Mouse (Mus musculus) adrenal gland, adult 18-20 months (tissue): Measurements from ENCODE around the gene Sgms1. TPM values are rescaled to one million over a fixed set of nuclear protein-coding genes. Genes with fewer than 3 reads are reported as not detected.

ENCODE experiments used
- DNase-seq, 2 experiments: peaks; one replicate each; pipeline ENCODE4 v3.0.0; 2021 to 2022; ENCODE audit warnings: low spot score in 2 of 2
- total RNA-seq, 2 experiments: library from RNA; stranded (reverse); gene quantifications; 1 replicate in 1 of 2; 2 replicates in 1 of 2; pipeline ENCODE4 v1.2.3; 2021

Sgms1 gene
- total RNA-seq, 2 experiments from 2014 or later, result 65.1 to 85.4 TPM

DNA sequence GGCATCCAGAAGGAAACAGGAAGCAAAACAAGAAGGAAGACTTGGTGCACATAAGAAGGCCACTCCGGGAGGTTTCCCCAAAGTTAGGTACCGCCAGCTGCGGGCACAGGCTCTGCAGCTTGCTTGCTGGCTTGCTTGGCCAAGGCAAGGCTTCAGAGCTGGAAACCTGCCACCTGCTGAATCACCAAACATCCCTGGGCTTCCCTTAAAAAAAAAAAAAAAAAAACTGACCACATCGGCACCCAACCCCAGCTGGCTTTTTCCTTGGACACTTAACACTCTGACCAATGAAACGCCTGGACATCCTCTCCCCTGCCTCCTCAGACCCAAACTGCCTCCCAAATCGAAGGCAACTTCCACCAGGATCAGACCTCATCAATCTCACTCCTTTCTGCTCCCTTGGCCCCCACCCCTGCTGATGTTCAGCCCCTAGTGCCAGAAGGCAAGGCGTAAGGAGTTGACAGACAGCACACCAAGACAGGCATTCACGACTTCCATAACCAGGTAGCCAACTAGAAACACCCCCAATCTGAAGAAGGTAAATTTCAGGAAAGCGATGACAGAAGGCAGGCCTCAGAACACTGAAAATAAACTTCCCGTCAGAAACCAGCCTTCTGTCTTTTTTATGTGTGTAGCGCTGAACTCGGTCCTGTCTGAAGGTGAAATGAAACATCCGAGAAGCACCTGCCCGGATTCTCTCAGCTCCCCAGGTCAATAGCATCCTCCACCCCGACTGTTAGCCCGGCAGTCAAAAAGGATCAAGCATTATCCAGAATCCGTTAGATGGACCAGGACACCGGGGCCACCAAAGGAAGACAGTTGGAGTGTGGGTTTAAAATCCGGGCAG, 2.7 kb downstream of the Sgms1 start:
- DNase-seq, result peak; percentile 73 to 80

DNA sequence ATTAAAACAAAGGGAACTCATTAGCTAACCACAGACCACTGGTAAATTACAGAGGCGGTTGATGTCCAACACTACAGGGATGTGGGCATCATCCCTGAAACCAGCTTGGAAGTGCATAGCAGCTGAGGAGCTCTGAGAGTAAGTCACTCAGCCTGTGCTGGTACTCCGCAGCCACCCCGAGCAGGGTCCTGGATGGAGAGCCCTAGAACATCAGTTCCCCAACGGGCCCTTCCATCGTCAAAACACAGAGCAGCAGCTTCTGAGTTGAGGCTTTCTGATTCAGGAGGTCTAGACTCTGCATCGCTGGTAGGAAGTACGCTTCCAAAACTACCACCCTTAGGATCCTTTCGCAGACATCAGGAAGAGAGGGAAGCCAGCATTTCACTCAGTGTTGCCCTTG, 5.8 kb downstream of the Sgms1 start:
- no peak for DNase-seq

DNA sequence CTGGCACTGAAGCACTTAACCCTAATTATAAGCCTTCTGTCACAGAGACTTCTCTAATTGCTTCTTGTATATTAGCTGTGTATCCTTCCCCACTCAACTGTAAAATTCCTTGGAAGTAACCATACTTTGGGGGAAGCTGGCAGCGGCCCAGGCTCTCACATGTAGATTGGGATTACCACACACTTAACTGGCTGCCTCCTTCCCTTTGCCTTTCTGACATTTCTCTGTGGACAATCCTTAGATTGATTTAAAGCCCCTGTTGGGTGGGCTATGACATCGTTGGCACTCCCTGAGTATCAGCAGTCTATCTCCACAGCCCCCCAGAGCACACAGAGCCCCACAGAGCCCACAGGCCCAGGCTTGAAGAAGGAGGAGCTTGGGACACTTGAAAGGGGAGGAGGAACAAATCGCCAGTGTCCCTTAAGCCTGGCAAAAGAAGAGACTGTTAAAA, 8.0 kb downstream of the Sgms1 start:
- DNase-seq, result no peak

DNA sequence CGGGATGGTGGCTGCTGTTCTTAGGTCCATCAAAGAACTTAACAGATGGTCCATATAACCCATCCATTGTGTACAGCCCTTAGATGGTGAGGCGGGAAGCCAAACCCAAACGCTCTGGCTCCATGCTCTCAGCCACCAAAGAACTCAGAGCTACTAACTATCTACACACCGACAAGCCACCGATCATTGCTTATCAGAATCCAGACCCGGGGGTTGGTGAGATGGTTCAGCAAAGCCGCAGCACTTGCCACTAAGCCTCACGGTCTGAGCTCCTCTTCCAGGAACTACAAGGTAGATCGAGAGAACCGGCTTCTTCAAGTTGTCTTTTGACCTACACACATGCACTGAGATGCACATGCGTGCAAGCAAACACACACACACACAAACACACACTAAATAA, 8.8 kb downstream of the Sgms1 start:
- no peak for DNase-seq

DNA sequence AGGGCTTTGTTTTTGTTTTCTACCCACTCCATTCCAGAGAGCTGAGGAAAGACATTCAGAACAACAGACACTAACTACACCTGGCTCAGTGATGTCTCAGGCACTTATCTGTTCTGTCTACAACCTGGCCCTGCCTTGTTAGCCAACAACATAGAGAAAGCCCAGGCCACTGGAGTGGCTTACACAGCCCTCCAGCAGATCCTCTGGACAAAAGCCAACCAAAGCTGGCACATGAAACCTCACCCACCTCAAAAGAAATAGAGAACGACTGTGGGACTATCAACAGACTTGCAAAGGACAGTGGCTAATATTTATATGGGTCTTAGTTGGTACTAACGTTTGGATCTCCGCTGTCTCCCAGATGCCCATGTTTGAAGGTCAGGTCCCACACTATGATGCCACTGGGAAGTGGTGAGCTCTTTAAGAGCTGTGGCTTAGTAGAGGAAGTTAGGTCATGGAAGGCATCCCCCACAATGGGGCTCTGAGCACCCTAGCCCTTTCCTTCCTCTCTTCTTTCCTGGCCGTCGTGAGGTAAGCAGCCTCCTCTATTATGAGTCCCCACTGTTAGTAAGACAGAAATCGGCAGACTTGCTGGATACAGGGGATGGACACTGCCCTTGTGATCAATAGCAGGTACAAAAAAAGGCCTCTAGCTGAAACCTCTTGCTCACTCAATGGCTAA, 10.1 kb downstream of the Sgms1 start:
- DNase-seq, result no peak

DNA sequence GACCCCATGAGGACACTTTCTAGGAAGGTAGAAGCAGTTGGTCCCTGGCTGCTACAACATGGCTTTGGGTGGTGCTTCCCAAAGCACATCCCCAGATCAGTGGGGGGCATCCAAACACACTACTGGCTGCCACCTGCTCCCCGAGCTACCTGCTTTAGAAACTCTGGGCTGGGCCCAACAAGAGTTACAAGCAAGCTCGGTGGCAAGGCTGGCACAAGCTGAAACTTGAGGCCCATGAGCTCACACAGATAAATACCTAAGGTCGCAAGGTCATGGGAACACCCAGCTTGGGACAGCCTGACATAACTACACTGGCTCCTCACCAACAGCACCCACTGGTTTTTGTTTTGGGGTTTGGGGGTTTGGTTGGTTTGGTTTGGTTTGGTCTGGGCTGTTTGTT, 10.9 kb downstream of the Sgms1 start:
- no peak for DNase-seq

DNA sequence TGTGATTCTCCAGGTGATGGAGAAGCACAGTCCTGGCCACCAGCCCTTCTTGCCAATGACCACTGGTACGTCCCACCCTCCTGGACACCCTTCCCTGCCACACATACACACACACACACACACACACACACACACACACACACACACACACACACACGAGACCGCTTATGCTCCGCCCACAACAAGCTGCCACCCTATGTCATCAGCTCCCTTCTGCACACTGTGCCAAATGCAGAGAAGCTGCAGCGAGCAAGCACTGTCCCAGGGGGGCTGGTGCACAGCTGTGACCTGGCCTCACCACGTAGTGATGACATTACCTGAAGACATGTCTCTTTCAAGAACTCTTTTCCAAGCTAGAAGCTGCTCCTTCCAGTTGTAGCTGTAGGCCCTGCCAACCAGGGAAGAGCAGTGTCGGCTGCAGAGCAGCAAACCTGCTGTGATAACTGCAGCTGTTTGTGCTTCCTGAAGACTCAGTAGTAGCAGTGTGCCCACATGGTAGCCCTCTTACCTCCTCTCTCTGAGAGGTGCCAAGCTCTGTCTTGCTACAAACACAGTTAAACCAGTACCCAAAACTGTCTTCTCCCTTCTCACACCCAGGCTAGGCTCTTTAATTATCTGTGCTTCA, 11.7 kb downstream of the Sgms1 start:
- DNase-seq, result no peak

DNA sequence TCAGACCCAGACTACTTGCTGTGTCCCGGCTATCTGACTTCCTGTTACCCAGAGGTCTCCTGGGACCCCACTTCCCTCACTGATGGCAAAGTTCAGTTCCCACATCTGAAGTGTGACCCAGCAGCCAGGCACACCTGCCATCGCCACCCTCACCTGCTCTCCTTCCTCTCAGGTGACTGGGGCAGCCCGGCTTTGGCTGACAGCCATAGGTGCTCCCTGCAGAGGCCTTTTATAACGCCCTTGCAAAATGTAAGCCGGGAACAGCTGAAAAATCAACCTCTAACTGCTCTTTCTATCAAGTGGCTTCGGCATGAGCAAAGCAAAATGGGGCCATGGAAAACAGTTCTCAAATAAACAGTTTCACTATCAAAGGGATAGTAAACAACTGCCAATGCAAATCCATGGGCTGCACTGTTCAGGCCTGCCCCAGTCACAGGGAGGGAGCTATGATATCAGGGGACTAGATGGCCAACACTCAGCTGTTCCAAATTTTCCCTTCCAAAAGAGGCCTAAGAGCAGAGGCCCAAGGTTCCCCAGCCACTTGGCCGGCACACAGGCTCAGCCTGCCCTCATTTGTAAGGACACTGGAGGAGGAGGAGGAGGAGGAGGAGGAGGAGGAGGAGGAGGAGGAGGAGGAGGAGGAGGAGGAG, 12.5 kb downstream of the Sgms1 start:
- no peak for DNase-seq

DNA sequence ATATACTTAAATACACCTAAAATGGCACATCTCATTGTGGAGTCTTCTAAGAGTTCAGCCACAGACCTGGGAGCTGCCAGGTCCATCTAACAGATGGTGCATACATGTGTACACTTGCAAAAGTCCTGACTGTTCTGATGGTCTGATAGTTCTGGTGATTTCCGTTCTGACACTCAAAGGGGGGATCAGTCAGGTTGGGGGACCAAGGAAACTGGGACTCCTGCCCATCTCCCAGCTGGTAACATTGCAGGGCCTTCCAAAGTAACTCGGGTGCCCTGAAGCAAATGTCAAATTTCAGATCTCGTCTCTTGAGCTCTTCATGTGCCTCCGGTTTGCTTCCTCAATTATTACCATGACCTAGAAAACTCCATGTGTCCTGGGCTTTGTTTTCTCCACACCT, 13.5 kb downstream of the Sgms1 start:
- DNase-seq, result no peak

DNA sequence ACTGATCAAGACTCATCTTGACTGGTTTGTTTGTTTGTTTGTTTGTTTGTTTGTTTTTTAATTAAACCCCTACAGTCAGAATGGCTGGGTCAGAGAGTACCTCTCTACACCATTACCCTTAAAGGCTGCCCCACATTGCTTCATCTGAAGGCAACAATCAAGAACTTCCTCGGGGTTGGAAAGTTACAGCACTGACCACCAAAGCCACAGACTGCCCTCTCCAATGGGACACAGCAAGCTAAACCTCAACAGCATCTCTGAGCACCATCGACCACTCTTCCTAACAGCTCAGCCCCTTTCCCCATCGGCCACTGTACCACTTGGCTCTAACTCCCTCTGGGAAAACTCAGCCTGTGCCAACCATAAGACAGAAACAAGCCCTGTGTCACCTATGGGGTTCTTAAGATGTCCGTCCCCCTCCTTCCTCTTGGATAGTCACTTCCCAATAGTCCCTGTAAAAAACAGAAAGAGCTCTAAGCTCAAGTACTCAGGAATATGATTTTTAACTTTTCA, 14.0 kb downstream of the Sgms1 start:
- no peak for DNase-seq

DNA sequence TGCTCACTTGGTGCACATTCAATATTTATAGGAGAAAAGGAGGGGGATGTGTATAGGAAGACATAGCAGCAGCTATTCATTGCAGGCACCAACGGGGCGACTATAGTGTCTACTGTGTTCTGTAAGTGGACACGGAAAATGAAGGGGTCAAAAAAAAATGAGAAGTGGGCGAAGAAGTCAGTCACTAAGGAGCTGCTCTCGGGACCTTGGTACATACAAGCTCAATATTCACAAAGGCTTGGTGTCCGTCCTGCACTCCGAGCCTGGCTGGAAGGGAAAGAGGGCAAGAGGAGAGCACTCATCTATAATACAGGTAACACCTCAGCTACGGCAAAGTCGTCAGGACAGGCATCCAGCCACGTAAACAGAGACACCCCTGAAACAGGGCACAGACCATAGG, 14.8 kb downstream of the Sgms1 start:
- no peak for DNase-seq

DNA sequence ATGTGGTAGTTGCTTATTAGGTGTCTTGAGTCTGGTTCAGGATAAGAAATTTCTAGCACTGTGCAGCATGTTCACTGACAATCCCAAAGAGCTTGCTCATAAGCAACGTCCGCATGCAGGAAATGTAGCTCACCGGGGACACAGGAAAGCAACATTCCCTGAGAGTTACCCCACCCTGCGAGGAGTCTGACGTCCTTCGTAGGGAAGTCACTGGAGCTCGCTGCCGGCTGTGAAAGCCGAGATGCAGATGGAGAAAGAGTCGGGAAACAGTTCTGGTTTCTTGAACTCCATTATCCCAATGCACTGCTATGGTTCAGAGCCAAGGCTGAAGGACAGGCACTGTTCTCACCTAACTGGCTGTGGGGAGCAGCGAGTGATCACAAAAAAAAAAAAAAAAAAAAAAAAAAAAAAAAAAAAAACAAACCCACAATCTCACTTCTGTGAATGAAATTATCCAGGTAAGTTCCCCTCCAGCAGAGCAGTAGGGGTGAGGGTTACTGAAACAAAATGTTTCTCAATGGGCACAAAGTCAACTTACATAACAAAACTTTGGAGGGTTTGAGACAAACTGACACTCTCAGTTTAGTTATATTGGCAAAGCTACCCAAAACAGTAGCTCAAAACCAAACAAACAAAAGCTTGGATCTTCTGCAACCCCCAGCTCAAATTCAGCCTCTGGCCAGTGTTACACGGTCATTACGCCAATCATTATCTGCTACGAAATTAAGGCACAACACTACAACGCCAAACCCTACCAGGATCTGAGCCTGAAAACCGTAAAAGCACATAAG, 15.5 kb downstream of the Sgms1 start:
- DNase-seq, result no peak

DNA sequence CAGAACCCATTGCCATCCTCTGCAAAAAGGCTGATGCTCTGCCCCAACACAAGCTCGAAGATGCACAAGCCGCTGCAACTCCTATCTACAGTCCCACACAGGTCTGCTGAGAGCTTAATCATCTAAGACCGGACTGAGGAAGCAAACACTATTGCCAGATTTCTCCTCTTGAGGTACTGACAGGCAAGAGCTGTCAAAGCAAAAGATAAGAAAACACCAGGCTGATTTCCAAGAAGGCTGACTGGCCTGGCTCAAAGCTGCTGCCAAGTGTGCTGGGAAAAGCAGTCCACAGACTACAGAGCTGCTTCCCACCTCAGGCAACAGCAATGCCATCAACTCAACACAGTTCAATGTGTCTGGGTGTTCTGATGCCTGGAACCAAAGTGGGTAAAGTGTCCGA, 17.1 kb downstream of the Sgms1 start:
- DNase-seq, result no peak

DNA sequence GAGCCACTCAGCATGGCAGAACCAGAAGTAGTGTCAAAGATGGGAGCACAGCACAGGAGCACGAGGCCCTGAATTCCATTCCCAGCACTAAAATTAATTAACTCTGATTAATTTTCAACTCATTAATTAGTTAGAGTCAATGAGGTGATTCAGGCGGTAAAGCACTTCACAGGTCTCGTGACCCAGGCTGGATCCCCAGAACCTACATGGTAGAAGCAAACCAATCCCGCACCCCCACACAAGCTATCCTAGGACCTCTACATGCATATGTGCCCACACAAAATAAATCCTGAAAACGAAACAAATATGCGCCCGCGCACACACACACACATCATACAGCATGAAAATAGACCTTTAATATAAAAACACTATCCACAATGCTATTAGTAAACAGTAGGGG, 22.2 kb downstream of the Sgms1 start:
- no peak for DNase-seq

DNA sequence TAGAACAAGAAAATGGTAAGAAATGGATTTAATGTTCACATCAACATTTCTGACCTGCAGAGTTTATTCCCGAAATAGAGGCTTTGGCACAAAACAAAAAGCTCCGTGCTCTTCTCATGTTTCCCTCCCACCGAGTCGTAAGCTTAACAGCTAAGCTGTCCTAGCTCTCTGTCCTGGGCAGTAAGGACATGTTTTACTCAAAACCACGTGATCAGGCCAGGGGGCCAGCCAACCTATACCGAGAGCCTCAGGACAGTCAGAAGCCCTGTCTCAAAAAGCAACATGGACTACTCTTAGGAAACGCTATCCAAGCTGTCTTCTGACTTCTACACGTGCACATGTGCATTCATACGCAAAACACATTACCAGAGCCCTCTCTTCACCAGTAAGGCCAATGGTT, 23.1 kb downstream of the Sgms1 start:
- DNase-seq, result peak in 1 of 2 experiments; percentile 10

DNA sequence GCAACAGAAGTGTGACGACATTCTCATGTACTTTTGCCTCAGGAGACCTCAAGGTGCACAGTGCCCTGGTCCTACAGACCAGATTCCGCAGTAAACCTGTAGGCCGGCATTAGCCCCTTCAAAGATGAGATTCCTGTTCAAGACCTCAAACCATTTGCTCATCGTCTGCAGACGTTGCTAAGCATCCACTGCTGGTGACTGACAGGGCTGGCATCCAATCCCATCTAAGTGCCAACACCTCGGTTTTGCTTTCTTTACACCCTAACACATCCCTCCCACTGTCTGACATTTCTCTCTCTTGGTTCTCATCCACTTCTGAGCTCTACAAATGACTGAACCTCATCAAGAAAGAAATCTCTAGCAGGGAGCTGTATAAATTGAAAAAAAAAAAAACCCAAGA, 24.4 kb downstream of the Sgms1 start:
- peak in 1 of 2 experiments; percentile 10 for DNase-seq

DNA sequence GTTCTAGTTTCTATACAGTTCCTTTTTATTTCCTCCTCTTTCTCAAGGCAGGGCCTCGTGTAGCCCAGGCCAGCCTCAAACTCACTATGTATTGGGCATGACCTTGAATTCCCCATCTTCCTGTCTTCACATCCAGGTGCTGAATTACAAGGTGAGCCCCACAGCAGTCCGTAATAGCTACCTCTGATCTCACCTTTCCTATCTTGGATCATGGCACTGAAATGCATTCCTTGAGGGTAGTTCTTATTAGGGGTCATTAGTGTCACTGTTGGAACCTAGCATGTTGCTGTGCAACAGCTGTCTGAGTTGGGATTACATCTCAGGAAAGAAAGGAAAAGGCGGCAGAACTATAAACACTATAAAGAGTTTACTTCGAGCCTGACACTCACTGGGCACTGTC, 25.9 kb downstream of the Sgms1 start:
- DNase-seq, result no peak

DNA sequence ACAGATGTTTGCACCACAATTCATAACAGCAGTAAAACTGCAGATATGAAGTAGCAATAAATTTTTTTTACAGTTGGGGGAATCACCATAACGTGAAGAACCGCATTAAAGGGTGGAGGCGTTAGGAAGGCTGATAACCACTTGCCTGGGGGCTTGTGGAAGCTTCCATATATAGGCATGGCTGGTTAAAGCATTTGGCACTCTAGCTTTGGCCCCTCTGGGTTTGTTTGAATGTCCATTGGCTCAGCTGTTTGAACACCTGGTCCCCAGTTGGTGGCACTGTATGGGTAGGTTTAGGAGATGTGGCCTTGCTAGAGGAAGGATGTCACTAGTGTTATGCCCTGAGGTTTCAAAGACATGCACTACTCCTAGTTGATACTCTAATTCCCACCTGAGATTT, 27.0 kb downstream of the Sgms1 start:
- no peak for DNase-seq

DNA sequence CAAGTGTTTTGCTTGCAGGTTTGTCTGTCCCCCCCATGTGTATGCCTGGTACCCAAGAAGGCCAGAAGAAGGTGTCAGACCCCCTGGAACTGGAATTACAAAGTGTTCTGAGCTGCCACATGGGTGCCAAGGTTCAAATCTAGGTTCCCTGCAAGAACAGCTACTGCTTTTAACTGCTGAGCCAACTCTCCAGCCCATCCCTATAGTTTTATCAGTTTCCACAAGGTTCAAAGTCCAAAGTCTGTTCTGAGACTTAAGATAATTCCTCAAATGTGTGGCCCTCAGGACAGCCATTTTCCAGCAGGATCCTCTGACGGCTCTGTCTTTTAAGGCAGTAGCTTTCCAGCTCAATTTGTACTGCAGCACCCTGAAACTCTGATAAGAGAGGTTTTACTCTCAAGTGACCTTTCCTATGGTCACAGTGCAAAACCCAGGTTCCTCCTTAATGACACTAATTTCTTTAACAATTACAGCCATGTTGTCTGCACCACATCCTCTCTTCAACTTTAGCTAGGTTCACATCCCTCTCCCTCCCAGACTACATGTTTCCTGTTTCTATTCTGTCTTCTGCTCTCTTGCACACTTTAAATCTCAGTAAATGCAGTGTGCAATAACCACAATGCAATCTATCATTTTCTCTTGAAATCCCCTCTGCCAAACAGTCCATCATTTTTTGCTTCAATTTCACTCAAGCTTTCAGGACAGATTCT, 28.4 kb downstream of the Sgms1 start:
- no peak for DNase-seq

DNA sequence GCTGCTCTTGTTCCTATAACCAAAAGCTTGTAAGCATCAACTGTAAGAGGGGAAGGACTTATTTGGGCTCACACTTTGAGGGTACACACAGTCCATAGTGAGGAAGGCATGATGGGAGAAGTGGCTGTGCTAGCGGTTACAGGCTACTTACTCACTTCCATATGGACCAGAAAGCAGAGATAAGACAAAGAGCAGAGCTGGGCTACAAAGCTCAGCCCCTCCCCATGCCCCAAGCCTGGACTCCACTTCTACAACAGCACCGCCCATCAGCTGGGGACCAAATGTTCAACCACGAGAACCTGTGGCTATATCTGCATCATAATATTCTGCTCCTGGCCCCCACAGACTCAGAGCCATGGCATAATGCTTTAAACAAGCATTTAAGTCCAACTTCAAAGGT, 29.0 kb downstream of the Sgms1 start:
- no peak for DNase-seq
